Mouse (Mus musculus) heart, embryonic 12.5 days (tissue): ENCODE results near the gene Junb. TPM values are rescaled to one million over a fixed set of nuclear protein-coding genes. Genes with fewer than 3 reads are reported as not detected.
A peak's percentile ranks its signal among the peaks of the same experiment; 100 is the strongest.

ENCODE experiments used
- ATAC-seq: fragments of 200-750 bp; cut with Nextera tagmentation; 2 replicates; pipeline ENCODE4 v1.8.0; 2017; ENCODE audit warnings: moderate TSS enrichment, moderate library complexity; ENCODE audit not compliant: insufficient number of reproducible peaks, low FRiP score
- H3K27ac ChIP-seq: fragments of 300-500 bp; sonication (generic); 2 replicates; pipeline ENCODE4 v1.5.1; 2016; ENCODE audit warnings: mild to moderate bottlenecking, moderate library complexity; ENCODE audit not compliant: poor library complexity, severe bottlenecking
- H3K27me3 ChIP-seq: fragments of 300-500 bp; sonication (generic); replicated peaks from 2 replicates; pipeline ENCODE4 v1.6.1; 2016; ENCODE audit warnings: mild to moderate bottlenecking, moderate library complexity
- H3K36me3 ChIP-seq: fragments of 300-500 bp; sonication (generic); 2 replicates; pipeline ENCODE4 v1.6.1; 2016; ENCODE audit warnings: mild to moderate bottlenecking, moderate library complexity
- H3K4me1 ChIP-seq: fragments of 300-500 bp; sonication (generic); replicated peaks from 2 replicates; pipeline ENCODE4 v1.6.1; 2016; ENCODE audit warnings: mild to moderate bottlenecking
- H3K4me2 ChIP-seq: fragments of 300-500 bp; sonication (generic); 2 replicates; pipeline ENCODE4 v1.6.1; 2016; ENCODE audit warnings: mild to moderate bottlenecking, moderate library complexity
- H3K4me3 ChIP-seq: fragments of 300-500 bp; sonication (generic); 2 replicates; pipeline ENCODE4 v1.5.1; 2016; ENCODE audit warnings: mild to moderate bottlenecking
- H3K9ac ChIP-seq: fragments of 300-500 bp; sonication (generic); 2 replicates; pipeline ENCODE4 v1.6.1; 2016; ENCODE audit warnings: mild to moderate bottlenecking, moderate library complexity
- H3K9me3 ChIP-seq: fragments of 300-500 bp; sonication (generic); replicated peaks from 2 replicates; pipeline ENCODE4 v1.6.1; 2016; ENCODE audit warnings: mild to moderate bottlenecking, moderate library complexity
- WGBS: fragments of 180-500 bp; shearing (Covaris S2); methylation state at CpG from one replicate; pipeline ENCODE4 v1.1.7; 2016; 5-methylcytosine and 5-hydroxymethylcytosine counted together
- polyA plus RNA-seq: library from polyadenylated mRNA; unstranded; fragments of >200 nt; fragmentation: Nextera tagmentation; extraction: Ambion mirVana; gene quantifications from 2 replicates; pipeline ENCODE4 v1.2.1, GENCODE M21; 2016

Junb gene
- polyA plus RNA-seq, 1 experiment from 2014 or later = 13.2 TPM

DNA sequence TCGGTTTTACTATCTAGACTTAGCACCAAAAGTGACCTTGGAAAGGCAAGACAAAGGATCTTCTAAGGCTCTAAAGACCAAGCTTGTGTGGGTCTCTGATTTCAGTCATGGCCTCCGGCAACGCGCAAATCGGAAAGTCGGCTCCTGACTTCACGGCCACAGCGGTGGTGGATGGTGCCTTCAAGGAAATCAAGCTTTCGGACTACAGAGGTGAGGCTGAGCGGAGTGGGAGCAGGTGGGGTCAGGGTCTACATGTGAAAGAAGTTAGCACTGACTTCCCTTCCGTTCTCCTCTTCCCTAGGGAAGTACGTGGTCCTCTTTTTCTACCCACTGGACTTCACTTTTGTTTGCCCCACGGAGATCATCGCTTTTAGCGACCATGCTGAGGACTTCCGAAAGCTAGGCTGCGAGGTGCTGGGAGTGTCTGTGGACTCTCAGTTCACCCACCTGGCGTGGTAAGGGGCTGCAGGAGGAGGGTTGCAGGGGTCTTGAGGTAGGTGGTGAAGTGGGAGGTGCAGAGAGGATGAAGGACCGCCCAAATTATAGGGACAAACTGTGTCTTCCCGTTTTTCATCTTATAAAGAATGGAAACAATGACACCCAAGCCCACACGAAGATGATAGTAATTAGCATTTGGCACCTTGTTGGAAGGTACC, 8.3 kb downstream of the Junb start:
- peak overlapping the region; percentile 93 for H3K9ac ChIP-seq
- H3K4me3 ChIP-seq = peak overlapping the region; percentile 85
- ATAC-seq = no peak
- H3K4me2 ChIP-seq = peak overlapping the region; percentile 96
- no peaks in the 10 kb centered on the region for H3K9me3 ChIP-seq
- whole genome bisulfite sequencing = 11% methylated on average over 21 of the region's 21 CpGs
- H3K4me1 ChIP-seq = peaks cover 42% of the 10 kb centered on the region
- H3K27ac ChIP-seq = peak overlapping the region; percentile 84
- peaks cover 44% of the 10 kb centered on the region for H3K36me3 ChIP-seq
- no peaks in the 10 kb centered on the region for H3K27me3 ChIP-seq

DNA sequence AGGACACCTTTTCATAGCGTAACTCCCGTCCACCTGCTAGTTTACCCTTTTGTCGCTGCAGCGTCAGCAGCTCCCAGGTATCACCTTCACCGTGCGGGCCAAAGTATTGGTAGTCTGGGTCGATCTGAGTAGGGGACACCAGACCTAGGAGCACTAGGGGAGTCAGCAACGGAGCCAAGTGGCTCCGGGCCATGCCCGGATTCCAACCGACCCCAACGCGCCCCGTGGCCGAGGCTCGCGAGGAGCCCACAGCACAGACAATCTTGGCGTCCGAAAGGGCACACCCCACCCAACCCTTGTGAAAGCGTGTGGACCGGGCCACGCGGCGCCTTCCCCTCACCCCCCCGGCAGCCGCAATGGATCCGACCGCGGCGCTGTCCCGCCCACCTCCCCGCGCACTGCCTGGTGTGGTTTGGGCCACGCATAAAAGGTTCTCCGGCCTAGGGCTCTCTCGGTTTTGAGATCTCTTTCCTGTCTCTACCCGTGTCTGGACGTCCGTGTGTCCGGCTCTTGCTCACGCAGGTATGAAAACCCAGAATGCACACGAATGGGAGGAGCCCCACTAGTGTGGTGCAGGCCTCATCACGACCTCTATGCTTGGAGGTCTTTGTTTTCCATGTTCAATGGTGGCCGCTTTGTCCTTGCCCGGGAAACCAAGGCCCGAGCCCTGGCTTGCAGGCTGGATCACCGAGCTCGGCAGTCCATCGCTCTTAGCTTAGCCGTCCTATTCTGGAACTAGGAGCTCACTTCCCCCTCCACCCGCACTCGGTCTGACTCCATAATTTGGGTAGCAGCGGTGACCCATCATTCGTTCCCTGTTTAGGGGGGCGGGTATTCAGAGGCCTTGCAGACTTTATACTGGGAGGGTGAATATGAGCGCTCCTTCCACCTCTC, 9.0 kb downstream of the Junb start, which contains the start of the genes Gm49661, Prdx2 and Rnaseh2a:
Gm49661 (minus strand) TSS at position 193 of the 894 bp plus-strand sequence.
Prdx2 (plus strand) TSS at position 347 of the 894 bp plus-strand sequence.
Rnaseh2a (minus strand) TSS at position 527 of the 894 bp plus-strand sequence.
- Histone ChIP-seq H3K27ac (peak within 1 kb of the TSS; percentile 84), H3K4me2 (peak within 1 kb of the TSS; percentile 96), H3K36me3 (peaks cover 37% of the 10 kb centered on the region), H3K4me3 (peak within 1 kb of the TSS; percentile 85), H3K27me3 (no peaks in the 10 kb centered on the region), H3K4me1 (peaks cover 45% of the 10 kb centered on the region), H3K9me3 (no peaks in the 10 kb centered on the region), H3K9ac (peak within 1 kb of the TSS; percentile 93)
- ATAC-seq = peak; percentile 84
- under 1% methylated on average over 56 of the region's 56 CpGs for WGBS

DNA sequence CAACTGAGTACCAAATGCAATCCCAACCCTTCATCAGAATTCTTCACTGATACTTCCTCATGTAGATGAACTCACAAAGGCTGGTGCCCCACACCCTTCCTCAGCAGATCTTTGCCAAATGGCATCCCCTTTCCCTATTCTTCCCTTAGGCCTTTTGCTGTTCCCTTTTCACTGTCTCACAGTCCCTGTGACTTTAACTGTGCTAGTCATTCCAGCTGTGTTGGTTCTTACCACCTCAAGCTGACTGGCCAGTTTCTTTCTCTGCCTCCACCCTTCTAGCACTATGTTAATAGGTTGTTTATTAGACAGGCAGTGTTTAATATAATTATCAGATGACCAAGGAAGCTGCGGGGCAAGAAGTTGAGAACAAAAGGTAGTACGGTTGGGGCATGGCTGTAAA, 9.9 kb downstream of the Junb start:
- peaks cover 33% of the 10 kb centered on the region for H3K36me3 ChIP-seq
- peak overlapping the region; percentile 84 for H3K27ac ChIP-seq
- peak overlapping the region; percentile 93 for H3K9ac ChIP-seq
- ATAC-seq = no peak
- peak overlapping the region; percentile 85 for H3K4me3 ChIP-seq
- H3K9me3 ChIP-seq = no peaks in the 10 kb centered on the region
- no peaks in the 10 kb centered on the region for H3K27me3 ChIP-seq
- peak overlapping the region; percentile 96 for H3K4me2 ChIP-seq
- H3K4me1 ChIP-seq = peaks cover 45% of the 10 kb centered on the region
- WGBS = 26% methylated on average over 2 of the region's 2 CpGs

DNA sequence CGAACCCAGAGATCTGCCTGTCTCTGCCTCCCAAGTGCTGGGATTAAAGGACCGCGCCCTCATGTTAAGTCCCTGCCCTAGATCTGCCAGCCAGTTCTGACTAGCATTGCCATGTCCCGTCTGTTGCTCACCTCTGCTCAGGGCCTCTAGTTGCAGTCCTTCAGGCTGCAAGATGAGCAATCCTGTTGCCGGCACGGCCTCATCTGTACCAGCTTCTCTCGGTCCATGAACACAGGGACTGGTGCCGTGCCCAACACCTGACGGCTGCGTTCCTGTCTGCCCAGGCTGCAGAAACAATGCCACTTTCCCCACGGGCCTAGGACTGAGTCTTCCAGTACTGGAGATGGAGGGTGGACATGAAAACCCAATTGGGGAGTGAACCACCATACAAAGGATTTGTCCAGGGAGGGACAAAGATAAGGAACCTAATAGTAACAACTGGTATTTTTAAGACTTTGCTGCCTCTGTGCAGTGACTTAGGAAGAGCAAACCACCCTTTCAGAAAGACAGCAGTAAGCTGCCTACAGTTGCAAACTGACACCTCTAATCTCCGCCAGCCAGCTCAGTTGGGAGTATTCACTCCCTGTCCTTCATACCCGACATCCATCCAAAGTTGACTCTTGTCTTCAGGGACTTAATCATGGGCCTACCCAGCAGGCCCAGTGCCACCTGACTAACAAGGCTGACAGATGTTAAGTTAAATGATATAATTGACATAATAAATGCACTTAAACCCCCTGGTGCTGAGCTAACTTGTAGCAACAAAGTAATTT, 10.8 kb downstream of the Junb start:
- no peak overlapping the region for H3K4me2 ChIP-seq

DNA sequence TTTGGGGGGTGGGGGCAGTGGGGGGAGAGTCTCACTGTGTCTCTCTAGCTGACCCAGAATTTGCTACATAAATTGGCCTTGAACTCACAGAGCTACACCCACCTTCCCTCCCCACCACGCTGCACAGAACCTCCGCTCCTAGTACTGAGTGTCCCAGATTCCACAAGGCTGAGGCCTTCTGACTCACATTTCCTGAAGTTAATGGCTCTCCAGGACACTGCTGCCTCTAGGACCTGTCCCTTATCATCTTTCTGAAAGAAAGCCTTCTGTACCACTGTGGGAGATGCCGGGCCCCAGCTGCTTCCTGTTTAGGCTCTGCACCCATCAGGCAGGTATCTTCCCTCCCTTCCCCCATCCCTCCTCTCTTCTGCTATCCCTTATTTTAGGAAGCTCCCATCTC, 11.9 kb downstream of the Junb start:
- Histone ChIP-seq H3K27me3 (no peaks in the 10 kb centered on the region), H3K36me3 (peaks cover 21% of the 10 kb centered on the region), H3K27ac (peak overlapping the region; percentile 71), H3K9me3 (no peaks in the 10 kb centered on the region), H3K4me2 (peak overlapping the region; percentile 97), H3K9ac (no peak overlapping the region), H3K4me1 (peaks cover 45% of the 10 kb centered on the region), H3K4me3 (no peak overlapping the region)
- WGBS = 30% methylated on average over 3 of the region's 3 CpGs
- no peak for ATAC-seq

More for the DNA sequence above, 10.8 kb downstream of the Junb start:
- Histone ChIP-seq H3K4me3 (no peak overlapping the region), H3K27ac (no peak overlapping the region), H3K36me3 (peaks cover 26% of the 10 kb centered on the region), H3K9ac (no peak overlapping the region), H3K27me3 (no peaks in the 10 kb centered on the region), H3K9me3 (no peaks in the 10 kb centered on the region), H3K4me1 (peaks cover 45% of the 10 kb centered on the region)
- no peak for ATAC-seq
- WGBS = 81% methylated on average over 13 of the region's 13 CpGs

DNA sequence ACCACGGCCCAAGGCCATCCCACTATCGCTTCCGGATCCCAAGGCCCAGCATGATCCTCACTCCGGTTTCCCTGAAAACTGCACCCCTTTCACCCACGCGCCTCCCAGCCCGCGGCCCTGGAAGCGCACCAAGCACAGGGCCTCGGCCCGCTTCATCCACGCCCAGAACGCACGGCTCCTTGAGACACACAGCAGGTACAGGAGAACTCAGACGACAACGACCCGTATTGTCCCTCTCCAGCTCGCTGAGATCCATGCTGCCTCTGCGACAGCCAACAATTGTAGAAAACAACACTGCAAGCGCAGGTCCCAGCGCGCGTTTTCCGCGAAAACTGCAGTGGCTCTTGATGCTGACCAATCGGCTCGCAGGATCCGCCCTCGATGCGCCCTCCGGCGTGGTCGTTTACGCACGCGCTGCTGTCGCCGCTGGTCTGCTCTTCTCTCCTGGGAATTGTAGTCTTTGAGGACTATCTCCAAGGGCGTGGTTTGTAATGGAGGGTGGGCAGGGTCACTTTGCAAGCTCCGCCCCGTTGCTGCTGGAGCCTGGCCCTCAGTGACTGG, 12.7 kb downstream of the Junb start:
- ATAC-seq = peak; percentile 88
- Histone ChIP-seq H3K4me2 (peak overlapping the region; percentile 97), H3K4me3 (peak overlapping the region; percentile 75), H3K9ac (peak overlapping the region; percentile 83), H3K9me3 (no peaks in the 10 kb centered on the region), H3K4me1 (peaks cover 39% of the 10 kb centered on the region), H3K36me3 (peaks cover 21% of the 10 kb centered on the region), H3K27me3 (no peaks in the 10 kb centered on the region), H3K27ac (peak overlapping the region; percentile 71)
- under 1% methylated on average over 41 of the region's 41 CpGs for WGBS

DNA sequence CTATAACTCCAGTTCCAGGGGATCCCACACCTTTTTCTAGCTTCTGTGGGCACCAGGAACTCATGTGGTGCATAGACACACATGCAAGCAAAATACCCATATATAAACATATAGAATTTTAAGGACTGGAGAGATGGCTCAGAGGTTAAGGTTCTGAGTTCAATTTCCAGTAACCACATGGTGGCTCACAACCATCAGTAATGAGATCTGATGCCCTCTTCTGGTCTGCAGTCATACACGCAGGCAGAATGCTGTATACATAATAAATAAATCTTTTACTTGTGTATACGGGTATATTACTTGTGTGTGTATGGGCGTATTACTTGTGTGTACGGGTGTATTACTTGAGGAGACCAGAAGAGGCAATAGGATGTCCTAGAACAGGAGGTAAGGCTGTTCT, 14.6 kb downstream of the Junb start:
- no peak overlapping the region for H3K4me3 ChIP-seq
- H3K27me3 ChIP-seq = no peaks in the 10 kb centered on the region
- H3K27ac ChIP-seq = no peak overlapping the region
- no peak overlapping the region for H3K9ac ChIP-seq
- H3K9me3 ChIP-seq = no peaks in the 10 kb centered on the region
- peaks cover 33% of the 10 kb centered on the region for H3K4me1 ChIP-seq
- ATAC-seq = no peak
- 89% methylated on average over 4 of the region's 4 CpGs for WGBS
- no peak overlapping the region for H3K4me2 ChIP-seq
- H3K36me3 ChIP-seq = peaks cover 31% of the 10 kb centered on the region

DNA sequence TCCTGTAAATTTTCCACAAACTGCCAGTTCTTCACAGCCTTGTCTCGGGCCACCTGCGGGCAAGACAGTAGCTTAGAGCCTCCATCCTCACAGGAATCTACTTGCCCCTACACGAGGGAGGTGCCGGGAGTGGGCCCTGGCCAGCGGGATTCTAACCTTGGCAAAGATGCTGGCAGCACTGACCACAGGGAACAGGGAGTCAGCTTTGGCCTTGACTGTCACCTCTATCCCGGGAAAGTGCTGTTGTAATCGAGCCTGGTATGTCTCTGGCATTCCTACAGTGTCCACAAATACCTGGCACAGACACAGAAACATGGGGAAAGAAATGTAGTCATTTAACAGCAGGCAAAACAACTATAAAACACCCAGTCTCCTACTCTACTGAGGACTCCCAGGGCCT, 18.7 kb downstream of the Junb start:
- H3K4me1 ChIP-seq = peaks cover 1% of the 10 kb centered on the region
- H3K9me3 ChIP-seq = no peaks in the 10 kb centered on the region
- ATAC-seq = no peak
- H3K4me3 ChIP-seq = no peak overlapping the region
- WGBS = 83% methylated on average over 7 of the region's 7 CpGs
- peaks cover 63% of the 10 kb centered on the region for H3K36me3 ChIP-seq
- no peak overlapping the region for H3K4me2 ChIP-seq
- H3K27me3 ChIP-seq = no peaks in the 10 kb centered on the region
- no peak overlapping the region for H3K27ac ChIP-seq
- H3K9ac ChIP-seq = 0 out of 2 replicates have a peak overlapping the region, but pooled peaks have one; percentile 43

DNA sequence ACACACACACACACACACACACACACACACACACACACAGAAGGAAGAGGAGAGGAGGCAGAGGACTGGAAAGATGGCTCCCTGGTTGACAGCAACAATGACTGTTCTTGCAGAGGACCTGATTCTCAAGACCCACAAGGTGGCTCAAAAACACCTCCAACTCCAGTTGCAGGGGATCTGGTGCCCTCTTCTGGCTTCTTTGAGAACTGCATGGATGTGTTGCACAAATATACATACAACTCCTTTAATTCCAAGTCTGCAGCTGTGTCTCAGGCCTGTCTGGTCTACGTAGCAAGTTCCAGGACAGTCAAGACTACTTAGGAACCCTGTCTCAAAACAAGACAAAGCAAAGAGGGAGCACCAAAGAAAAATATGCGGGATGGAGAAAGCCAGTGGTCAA, 21.8 kb downstream of the Junb start:
- no peak overlapping the region for H3K4me2 ChIP-seq
- peaks cover 7% of the 10 kb centered on the region; the same call in 1 of the 2 replicates for H3K4me1 ChIP-seq
- no peak for ATAC-seq
- H3K27me3 ChIP-seq = peaks cover 14% of the 10 kb centered on the region
- no peak overlapping the region for H3K27ac ChIP-seq
- H3K9ac ChIP-seq = no peak overlapping the region
- no peak overlapping the region for H3K4me3 ChIP-seq
- no peaks in the 10 kb centered on the region for H3K9me3 ChIP-seq
- WGBS = 40% methylated on average over 2 of the region's 2 CpGs
- peaks cover 53% of the 10 kb centered on the region for H3K36me3 ChIP-seq

DNA sequence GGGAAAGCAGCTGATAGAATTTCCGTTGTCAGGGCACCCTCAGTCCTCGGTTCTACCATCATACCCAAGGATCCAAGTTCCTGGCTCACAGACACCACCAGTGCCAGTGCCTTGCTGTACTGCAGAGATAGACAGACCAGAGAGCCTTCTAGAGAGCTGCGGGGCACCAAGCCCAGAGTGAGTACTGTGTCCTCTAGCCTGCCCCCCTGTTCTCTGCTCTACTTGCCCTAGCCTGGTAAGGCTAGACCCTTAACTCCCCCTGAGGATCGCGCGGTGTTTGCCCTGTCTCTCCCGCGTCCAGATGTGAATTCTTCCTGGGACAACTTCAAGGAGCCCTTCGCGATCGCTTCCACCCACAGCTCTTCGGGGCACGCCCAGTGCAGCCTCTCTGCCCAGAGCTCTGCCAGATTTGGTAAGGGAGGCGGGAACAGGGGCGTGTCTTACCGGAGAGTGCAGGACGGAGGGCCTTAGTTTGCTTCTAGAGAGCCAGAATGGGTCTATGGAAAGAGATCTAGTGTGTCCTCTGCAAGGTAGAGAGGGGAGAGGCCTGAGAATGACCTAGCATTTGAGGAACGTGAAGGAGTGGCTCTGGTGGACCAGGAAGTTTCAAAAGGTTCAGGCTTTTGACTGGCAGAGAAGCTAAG, 25.8 kb downstream of the Junb start:
- Histone ChIP-seq H3K4me2 (peak overlapping the region; percentile 39), H3K4me3 (peak overlapping the region; percentile 10; the same call in 1 of the 2 replicates), H3K9ac (no peak overlapping the region), H3K36me3 (peaks cover 21% of the 10 kb centered on the region), H3K4me1 (peaks cover 7% of the 10 kb centered on the region; the same call in 1 of the 2 replicates), H3K27ac (no peak overlapping the region), H3K27me3 (peaks cover 51% of the 10 kb centered on the region), H3K9me3 (no peaks in the 10 kb centered on the region)
- ATAC-seq = no peak
- 8% methylated on average over 18 of the region's 18 CpGs for WGBS
